Mouse (Mus musculus) gastrocnemius, adult 8-10 months (tissue): ENCODE data around the gene Defb28. TPM values are rescaled to one million over a fixed set of nuclear protein-coding genes. Genes with fewer than 3 reads are reported as not detected.

ENCODE experiments used
- DNase-seq, 2 experiments: peaks; one replicate each; pipeline ENCODE4 v3.0.0; 2022; ENCODE audit warnings: low spot score in 2 of 2
- total RNA-seq, 4 experiments: library from RNA; stranded (reverse); gene quantifications; 2 replicates each; pipeline ENCODE4 v1.2.4; 2022

Gene Defb28
- total RNA-seq, 4 experiments from 2014 or later = not detected

- DNase-seq = no peak
These were observed 38.6 kb downstream of the Defb28 start for GRCm38 (mm10) chr2:152556655-152557054.

GRCm38 (mm10) chr2:152569038-152569437, 51.0 kb downstream of the Defb28 start, which contains the start of gene Gm17416:
Gm17416 (plus strand) TSS chr2:152569338.
- no peak for DNase-seq

- DNase-seq = no peak
These were observed 51.8 kb downstream of the Defb28 start for GRCm38 (mm10) chr2:152569881-152570280.

- no peak for DNase-seq
These were observed 52.3 kb downstream of the Defb28 start for GRCm38 (mm10) chr2:152570313-152570712.

Other genes with a start within 250 kb of the Defb28 start
- gene Tbc1d20, start 224.4 kb upstream of the Defb28 start, total RNA-seq = 10 to 100 TPM; 18.4 to 27.9 (median 24.9) TPM
- 10 to 100 TPM; 23.7 to 31.7 (median 27.1) TPM for gene Rbck1, start 185.6 kb upstream of the Defb28 start, total RNA-seq
- 1 to 10 TPM in 2 of 4 experiments, under 1 TPM in 2; 0.58 to 2.0 (median 1.1) TPM for gene Trib3, start 174.2 kb upstream of the Defb28 start, total RNA-seq
- under 1 TPM in 1 of 4 experiments, not detected in 3; 0.22 TPM for gene Nrsn2, start 141.6 kb upstream of the Defb28 start, total RNA-seq
- under 1 TPM; 0.34 to 0.58 (median 0.49) TPM for gene Sox12, start 120.2 kb upstream of the Defb28 start, total RNA-seq
- under 1 TPM; 0.46 to 0.88 (median 0.84) TPM for gene Zcchc3, start 103.2 kb upstream of the Defb28 start, total RNA-seq
- gene 6820408C15Rik, start 102.7 kb upstream of the Defb28 start, total RNA-seq = not detected
- gene Defb23, start 53.6 kb upstream of the Defb28 start, total RNA-seq = not detected
- gene Defb20, start 41.2 kb upstream of the Defb28 start, total RNA-seq = not detected
- not detected for gene Defb22, start 28.1 kb upstream of the Defb28 start, total RNA-seq
- not detected for gene Defb26, start 6.6 kb upstream of the Defb28 start, total RNA-seq
- not detected for gene Defb29, start 21.8 kb downstream of the Defb28 start, total RNA-seq
- gene Gm17416, start 51.1 kb downstream of the Defb28 start, total RNA-seq = not detected
- not detected for gene Defb21, start 54.5 kb downstream of the Defb28 start, total RNA-seq
- gene Defb19, start 62.1 kb downstream of the Defb28 start, total RNA-seq = not detected
- gene Defb45, start 81.1 kb downstream of the Defb28 start, total RNA-seq = under 1 TPM in 1 of 4 experiments, not detected in 3; 0.94 TPM
- gene Defb36, start 86.1 kb downstream of the Defb28 start, total RNA-seq = not detected
- not detected for gene Defb25, start 104.8 kb downstream of the Defb28 start, total RNA-seq
- 1 to 10 TPM; 1.5 to 2.5 (median 1.7) TPM for gene Rem1, start 108.7 kb downstream of the Defb28 start, total RNA-seq
- gene H13, start 151.2 kb downstream of the Defb28 start, total RNA-seq = 10 to 100 TPM; 25.7 to 34.6 (median 28.7) TPM
- 10 to 100 TPM; 10.2 to 12.8 (median 11.9) TPM for gene Mcts2, start 168.8 kb downstream of the Defb28 start, total RNA-seq
- gene Id1, start 218.0 kb downstream of the Defb28 start, total RNA-seq = 10 to 100 TPM in 1 of 4 experiments, 1 to 10 TPM in 3; 6.7 to 16.6 (median 8.4) TPM
- 1 to 10 TPM; 1.4 to 3.1 (median 2.0) TPM for gene Cox4i2, start 235.9 kb downstream of the Defb28 start, total RNA-seq